Mouse (Mus musculus): Measurements from ENCODE around the gene Aanat.

DNA sequence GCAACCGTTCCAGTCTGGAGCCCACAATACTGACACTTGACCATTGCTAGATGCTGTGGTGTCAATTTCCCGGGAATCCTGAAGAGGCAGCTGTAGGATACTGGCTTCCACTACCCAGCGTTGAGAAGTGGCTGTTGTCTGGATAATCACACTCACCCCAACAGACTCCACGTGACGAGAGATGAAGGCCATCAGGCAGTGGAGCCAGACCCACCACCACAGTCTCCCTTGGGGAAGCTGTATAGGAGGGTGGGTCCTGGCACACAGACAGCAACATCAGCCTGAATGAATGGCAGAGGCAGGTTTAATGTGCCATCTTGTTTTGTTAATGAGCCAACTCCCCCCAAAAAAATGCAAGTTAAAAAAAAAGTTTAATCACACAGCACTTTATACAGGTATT, 48.8 kb upstream of the Aanat start:
- TF ChIP-seq TAL1 (IDR thresholded peaks at IDR 0.05; ENCODE audit: low read length) (no peak), GATA1 (IDR thresholded peaks at IDR 0.05; ENCODE audit: low read length) (no peak)

All from erythroblast, embryonic 14.5 days (primary cell).